Mouse (Mus musculus): Measurements from ENCODE around the gene Lyrm9. TPM values are rescaled to one million over a fixed set of nuclear protein-coding genes. Genes with fewer than 3 reads are reported as not detected.

The Lyrm9 gene
- polyA plus RNA-seq, 1 experiment, result 11.4 TPM

GRCm38 (mm10) chr11:78828386-78828785 lies 2.0 kb downstream of the Lyrm9 start:
- H3K36me3 ChIP-seq (ENCODE audit: control insufficient read depth, insufficient read depth, low read length), result no peaks in the 10 kb centered on the region
- H3K4me3 ChIP-seq (ENCODE audit: extremely low read depth, insufficient read depth, insufficient read length), result no peak overlapping the region
- no peak for DNase-seq (ENCODE audit: low read depth in 1 of 2, low spot score in 2 of 2)
- no peak for TF ChIP-seq POLR2A (IDR thresholded peaks at IDR 0.05; ENCODE audit: low read depth, low read length)
- no peak for TF ChIP-seq CTCF (IDR thresholded peaks at IDR 0.05; ENCODE audit: extremely low read depth, insufficient read depth, insufficient read length, insufficient replicate concordance)
- H3K27ac ChIP-seq (ENCODE audit: insufficient read depth, low read length), result no peak overlapping the region
- WGBS, result 78% methylated on average over 2 of the region's 2 CpGs
- no peaks in the 10 kb centered on the region for H3K27me3 ChIP-seq (ENCODE audit: control insufficient read depth, insufficient read depth, low read length)
- peaks cover 3% of the 10 kb centered on the region; the same call in 1 of the 2 replicates for H3K4me1 ChIP-seq (ENCODE audit: control insufficient read depth, insufficient read depth, insufficient read length)

- Histone ChIP-seq H3K4me3 (ENCODE audit: extremely low read depth, insufficient read depth, insufficient read length) (no peak overlapping the region), H3K27ac (ENCODE audit: insufficient read depth, low read length) (no peak overlapping the region), H3K36me3 (ENCODE audit: control insufficient read depth, insufficient read depth, low read length) (no peaks in the 10 kb centered on the region), H3K4me1 (ENCODE audit: control insufficient read depth, insufficient read depth, insufficient read length) (peaks cover 3% of the 10 kb centered on the region; the same call in 1 of the 2 replicates), H3K27me3 (ENCODE audit: control insufficient read depth, insufficient read depth, low read length) (no peaks in the 10 kb centered on the region)
- no peak for DNase-seq (ENCODE audit: low read depth in 1 of 2, low spot score in 2 of 2)
- WGBS, result 90% methylated on average over 6 of the region's 6 CpGs
- no peak for TF ChIP-seq CTCF (IDR thresholded peaks at IDR 0.05; ENCODE audit: extremely low read depth, insufficient read depth, insufficient read length, insufficient replicate concordance)
- TF ChIP-seq POLR2A (IDR thresholded peaks at IDR 0.05; ENCODE audit: low read depth, low read length), result no peak
Measured at GRCm38 (mm10) chr11:78829373-78829772, 3.0 kb downstream of the Lyrm9 start.

GRCm38 (mm10) chr11:78830180-78830579 lies 3.8 kb downstream of the Lyrm9 start:
- no peak for TF ChIP-seq POLR2A (IDR thresholded peaks at IDR 0.05; ENCODE audit: low read depth, low read length)
- TF ChIP-seq CTCF (IDR thresholded peaks at IDR 0.05; ENCODE audit: extremely low read depth, insufficient read depth, insufficient read length, insufficient replicate concordance), result no peak
- no peaks in the 10 kb centered on the region for H3K27me3 ChIP-seq (ENCODE audit: control insufficient read depth, insufficient read depth, low read length)
- H3K4me1 ChIP-seq (ENCODE audit: control insufficient read depth, insufficient read depth, insufficient read length), result peaks cover 3% of the 10 kb centered on the region; the same call in 1 of the 2 replicates
- DNase-seq (ENCODE audit: low read depth in 1 of 2, low spot score in 2 of 2), result no peak
- no peak overlapping the region for H3K4me3 ChIP-seq (ENCODE audit: extremely low read depth, insufficient read depth, insufficient read length)
- H3K36me3 ChIP-seq (ENCODE audit: control insufficient read depth, insufficient read depth, low read length), result no peaks in the 10 kb centered on the region
- H3K27ac ChIP-seq (ENCODE audit: insufficient read depth, low read length), result no peak overlapping the region
- 27% methylated on average over 8 of the region's 8 CpGs for WGBS

GRCm38 (mm10) chr11:78831716-78832115 lies 5.3 kb downstream of the Lyrm9 start:
- Histone ChIP-seq H3K27ac (ENCODE audit: insufficient read depth, low read length) (no peak overlapping the region), H3K36me3 (ENCODE audit: control insufficient read depth, insufficient read depth, low read length) (no peaks in the 10 kb centered on the region), H3K4me1 (ENCODE audit: control insufficient read depth, insufficient read depth, insufficient read length) (peaks cover 3% of the 10 kb centered on the region; the same call in 1 of the 2 replicates), H3K27me3 (ENCODE audit: control insufficient read depth, insufficient read depth, low read length) (no peaks in the 10 kb centered on the region), H3K4me3 (ENCODE audit: extremely low read depth, insufficient read depth, insufficient read length) (no peak overlapping the region)
- 84% methylated on average over 4 of the region's 4 CpGs for WGBS
- no peak for TF ChIP-seq POLR2A (IDR thresholded peaks at IDR 0.05; ENCODE audit: low read depth, low read length)
- no peak for TF ChIP-seq CTCF (IDR thresholded peaks at IDR 0.05; ENCODE audit: extremely low read depth, insufficient read depth, insufficient read length, insufficient replicate concordance)
- DNase-seq (ENCODE audit: low read depth in 1 of 2, low spot score in 2 of 2), result no peak

GRCm38 (mm10) chr11:78832117-78832726 lies 5.8 kb downstream of the Lyrm9 start:
- 83% methylated on average over 10 of the region's 10 CpGs for WGBS
- H3K36me3 ChIP-seq (ENCODE audit: control insufficient read depth, insufficient read depth, low read length), result no peaks in the 10 kb centered on the region
- TF ChIP-seq CTCF (IDR thresholded peaks at IDR 0.05; ENCODE audit: extremely low read depth, insufficient read depth, insufficient read length, insufficient replicate concordance), result no peak
- no peak for TF ChIP-seq POLR2A (IDR thresholded peaks at IDR 0.05; ENCODE audit: low read depth, low read length)
- no peaks in the 10 kb centered on the region for H3K27me3 ChIP-seq (ENCODE audit: control insufficient read depth, insufficient read depth, low read length)
- no peak overlapping the region for H3K27ac ChIP-seq (ENCODE audit: insufficient read depth, low read length)
- H3K4me1 ChIP-seq (ENCODE audit: control insufficient read depth, insufficient read depth, insufficient read length), result peaks cover 3% of the 10 kb centered on the region; the same call in 1 of the 2 replicates
- DNase-seq (ENCODE audit: low read depth in 1 of 2, low spot score in 2 of 2), result no peak
- no peak overlapping the region for H3K4me3 ChIP-seq (ENCODE audit: extremely low read depth, insufficient read depth, insufficient read length)

- no peaks in the 10 kb centered on the region for H3K36me3 ChIP-seq (ENCODE audit: control insufficient read depth, insufficient read depth, low read length)
- H3K27ac ChIP-seq (ENCODE audit: insufficient read depth, low read length), result 0 out of 2 replicates have a peak overlapping the region, but pooled peaks have one; percentile 5
- H3K27me3 ChIP-seq (ENCODE audit: control insufficient read depth, insufficient read depth, low read length), result no peaks in the 10 kb centered on the region
- no peak overlapping the region for H3K4me3 ChIP-seq (ENCODE audit: extremely low read depth, insufficient read depth, insufficient read length)
- TF ChIP-seq POLR2A (IDR thresholded peaks at IDR 0.05; ENCODE audit: low read depth, low read length) (no peak), CTCF (IDR thresholded peaks at IDR 0.05; ENCODE audit: extremely low read depth, insufficient read depth, insufficient read length, insufficient replicate concordance) (no peak)
- no peak for DNase-seq (ENCODE audit: low read depth in 1 of 2, low spot score in 2 of 2)
- H3K4me1 ChIP-seq (ENCODE audit: control insufficient read depth, insufficient read depth, insufficient read length), result peaks cover 3% of the 10 kb centered on the region; the same call in 1 of the 2 replicates
- WGBS, result 46% methylated on average over 13 of the region's 13 CpGs
Measured at GRCm38 (mm10) chr11:78832816-78833314, 6.5 kb downstream of the Lyrm9 start.

- Histone ChIP-seq H3K4me1 (ENCODE audit: control insufficient read depth, insufficient read depth, insufficient read length) (no peaks in the 10 kb centered on the region), H3K27me3 (ENCODE audit: control insufficient read depth, insufficient read depth, low read length) (no peaks in the 10 kb centered on the region), H3K4me3 (ENCODE audit: extremely low read depth, insufficient read depth, insufficient read length) (no peak overlapping the region), H3K36me3 (ENCODE audit: control insufficient read depth, insufficient read depth, low read length) (peaks cover 6% of the 10 kb centered on the region), H3K27ac (ENCODE audit: insufficient read depth, low read length) (no peak overlapping the region)
- DNase-seq (ENCODE audit: low read depth in 1 of 2, low spot score in 2 of 2), result no peak
- TF ChIP-seq POLR2A (IDR thresholded peaks at IDR 0.05; ENCODE audit: low read depth, low read length), result no peak
- no peak for TF ChIP-seq CTCF (IDR thresholded peaks at IDR 0.05; ENCODE audit: extremely low read depth, insufficient read depth, insufficient read length, insufficient replicate concordance)
- 94% methylated on average over 4 of the region's 4 CpGs for WGBS
Measured at GRCm38 (mm10) chr11:78836486-78836885, 10.1 kb downstream of the Lyrm9 start.

Measured in spleen, adult 2 months (tissue).